19 mouse cellular contexts compared by ENCODE assay signal in genomic region chr1:72202068-72202467, GRCm38 (mm10).
"Had no signal": no experiment of that assay in that cellular context is flagged by ENCODE, and none has a peak within 500 bp of the region (broad histone marks: within the 10 kb centered on the region; RNA-seq: fewer than 3 reads in every experiment).

No protein-coding gene starts in this region.

- H3K36me3 ChIP-seq: kidney, embryonic 15.5 days; limb, embryonic 10.5 days; limb, embryonic 13.5 days; liver, embryonic 13.5 days; midbrain, embryonic 12.5 days; midbrain, embryonic 15.5 days; neural tube, embryonic 12.5 days; neural tube, embryonic 15.5 days had no signal

- H3K27ac ChIP-seq: kidney, embryonic 15.5 days; limb, embryonic 13.5 days; liver, embryonic 13.5 days; macrophage; midbrain, embryonic 12.5 days; midbrain, embryonic 15.5 days; neural tube, embryonic 12.5 days; neural tube, embryonic 15.5 days had no signal

- ATAC-seq: lung, postnatal 0 days; midbrain, embryonic 15.5 days had no signal

- H3K27me3 ChIP-seq: kidney, embryonic 15.5 days; limb, embryonic 13.5 days; liver, embryonic 13.5 days; midbrain, embryonic 12.5 days; midbrain, embryonic 15.5 days; neural tube, embryonic 12.5 days; neural tube, embryonic 15.5 days had no signal

- H3K9me3 ChIP-seq: kidney, embryonic 15.5 days; limb, embryonic 10.5 days; limb, embryonic 13.5 days; liver, embryonic 13.5 days; midbrain, embryonic 12.5 days; midbrain, embryonic 15.5 days; neural tube, embryonic 12.5 days; neural tube, embryonic 15.5 days had no signal

- H3K4me1 ChIP-seq: neural tube, embryonic 15.5 days had no signal

- DNase-seq: kidney, adult 8-10 months; kidney, postnatal 10 days; kidney, postnatal 36 days; liver; liver, embryonic 13.5 days; lung, embryonic 14.5 days; right cerebral cortex, adult 18-20 months; right cerebral cortex, postnatal 14 days; spleen, adult 18-20 months; thymus, postnatal 25 days had no signal

- H3K4me2 ChIP-seq: kidney, embryonic 15.5 days; limb, embryonic 13.5 days; liver, embryonic 13.5 days; lung, embryonic 14.5 days; midbrain, embryonic 12.5 days; midbrain, embryonic 15.5 days; neural tube, embryonic 12.5 days; neural tube, embryonic 15.5 days had no signal

- H3K4me3 ChIP-seq: kidney, embryonic 15.5 days; limb, embryonic 10.5 days; limb, embryonic 13.5 days; liver, embryonic 13.5 days; midbrain, embryonic 12.5 days; midbrain, embryonic 15.5 days; neural tube, embryonic 12.5 days; neural tube, embryonic 15.5 days had no signal

- H3K9ac ChIP-seq: kidney, embryonic 15.5 days; limb, embryonic 13.5 days; liver, embryonic 13.5 days; lung, embryonic 14.5 days; midbrain, embryonic 12.5 days; midbrain, embryonic 15.5 days; neural tube, embryonic 12.5 days; neural tube, embryonic 15.5 days had no signal
